Mouse (Mus musculus): ENCODE data around the gene Ifrd2.

Ifrd2 gene

GRCm38 (mm10) chr9:107599842-107600241 is 12.4 kb downstream of the Ifrd2 start:
- no peak for DNase-seq (ENCODE audit: low spot score)

- no peak for DNase-seq (ENCODE audit: low spot score)
These were observed 13.3 kb downstream of the Ifrd2 start for GRCm38 (mm10) chr9:107600745-107601144.

GRCm38 (mm10) chr9:107601275-107601674 is 13.8 kb downstream of the Ifrd2 start:
- DNase-seq (ENCODE audit: low spot score), result no peak

- peak; percentile 80 for DNase-seq (ENCODE audit: low spot score)
These were observed 14.7 kb downstream of the Ifrd2 start for GRCm38 (mm10) chr9:107602068-107602648.

GRCm38 (mm10) chr9:107603251-107603650 is 15.8 kb downstream of the Ifrd2 start:
- no peak for DNase-seq (ENCODE audit: low spot score)

GRCm38 (mm10) chr9:107605041-107605661 is 17.7 kb downstream of the Ifrd2 start:
- no peak for DNase-seq (ENCODE audit: low spot score)

GRCm38 (mm10) chr9:107606591-107606990 is 19.1 kb downstream of the Ifrd2 start:
- DNase-seq (ENCODE audit: low spot score), result no peak

- no peak for DNase-seq (ENCODE audit: low spot score)
These were observed 19.6 kb downstream of the Ifrd2 start for GRCm38 (mm10) chr9:107607036-107607435.

- DNase-seq (ENCODE audit: low spot score), result no peak
These were observed 20.3 kb downstream of the Ifrd2 start for GRCm38 (mm10) chr9:107607653-107608245.

GRCm38 (mm10) chr9:107608741-107609432 is 21.4 kb downstream of the Ifrd2 start, which contains the start of gene Sema3b:
Sema3b (minus strand) TSS chr9:107609229.
- no peak for DNase-seq (ENCODE audit: low spot score)

- DNase-seq (ENCODE audit: low spot score), result no peak
These were observed 22.0 kb downstream of the Ifrd2 start for GRCm38 (mm10) chr9:107609433-107609830.

- no peak for DNase-seq (ENCODE audit: low spot score)
These were observed 24.2 kb downstream of the Ifrd2 start for GRCm38 (mm10) chr9:107611456-107612190.

- DNase-seq (ENCODE audit: low spot score), result peak; percentile 98
These were observed 24.9 kb downstream of the Ifrd2 start for GRCm38 (mm10) chr9:107612191-107612944.

GRCm38 (mm10) chr9:107612945-107613569 is 25.6 kb downstream of the Ifrd2 start:
- no peak for DNase-seq (ENCODE audit: low spot score)

GRCm38 (mm10) chr9:107615035-107615434 is 27.6 kb downstream of the Ifrd2 start:
- no peak for DNase-seq (ENCODE audit: low spot score)

GRCm38 (mm10) chr9:107617461-107617860 is 30.0 kb downstream of the Ifrd2 start:
- no peak for DNase-seq (ENCODE audit: low spot score)

GRCm38 (mm10) chr9:107618098-107618497 is 30.7 kb downstream of the Ifrd2 start:
- DNase-seq (ENCODE audit: low spot score), result no peak

- no peak for DNase-seq (ENCODE audit: low spot score)
These were observed 31.5 kb downstream of the Ifrd2 start for GRCm38 (mm10) chr9:107618778-107619545.

GRCm38 (mm10) chr9:107619546-107619879 is 32.1 kb downstream of the Ifrd2 start:
- no peak for DNase-seq (ENCODE audit: low spot score)

GRCm38 (mm10) chr9:107620954-107621353 is 33.5 kb downstream of the Ifrd2 start:
- DNase-seq (ENCODE audit: low spot score), result no peak
